Comparison of ENCODE assay signal across 22 mouse cellular contexts in genomic region chr5:37695773-37696172, GRCm38 (mm10). TPM values are rescaled to one million over a fixed set of nuclear protein-coding genes. Genes with fewer than 3 reads are reported as not detected.
DNase-seq lines count a peak whose midpoint lies in the region; ATAC-seq and TF ChIP-seq lines count a peak whose summit lies in the region.
"Had no signal": no experiment of that assay in that cellular context is flagged by ENCODE, and none has a peak within 500 bp of the region (broad histone marks: within the 10 kb centered on the region; RNA-seq: fewer than 3 reads in every experiment).

No protein-coding gene starts in this region.

- 19% methylated on average over 4 of the region's 4 CpGs for WGBS in forebrain, embryonic 11.5 days
- 31% methylated on average over 4 of the region's 4 CpGs for WGBS in forebrain, embryonic 10.5 days
- WGBS in forebrain, postnatal 0 days = 11% methylated on average over 4 of the region's 4 CpGs

- no peak overlapping the region; the same call in 1 of the 2 replicates for H3K27ac ChIP-seq in forebrain, embryonic 11.5 days (ENCODE audit: low read depth, low read length)
- H3K27ac ChIP-seq in forebrain, embryonic 10.5 days = no peak overlapping the region
- no peak overlapping the region for H3K27ac ChIP-seq in forebrain, postnatal 0 days (ENCODE audit: low read depth, low read length)
- H3K27ac ChIP-seq: heart, embryonic 10.5 days; hindbrain, embryonic 15.5 days; kidney, embryonic 15.5 days; liver, embryonic 14.5 days; lung, embryonic 15.5 days; stomach, postnatal 0 days had no signal

- no peak for TF ChIP-seq CTCF in forebrain, postnatal 0 days (IDR thresholded peaks at IDR 0.05; ENCODE audit: low read depth)

- peaks cover 4% of the 10 kb centered on the region; the same call in 1 of the 2 replicates for H3K4me1 ChIP-seq in forebrain, embryonic 11.5 days (replicated peaks; ENCODE audit: control insufficient read depth, insufficient read depth, low read length)
- H3K4me1 ChIP-seq in forebrain, embryonic 10.5 days = peaks cover 12% of the 10 kb centered on the region
- H3K4me1 ChIP-seq in forebrain, postnatal 0 days (ENCODE audit: insufficient read depth) = peaks cover 3% of the 10 kb centered on the region; the same call in 1 of the 2 replicates
- H3K4me1 ChIP-seq: heart, embryonic 10.5 days; hindbrain, embryonic 15.5 days; lung, embryonic 15.5 days had no signal

- DNase-seq in forebrain, embryonic 11.5 days (ENCODE audit: low spot score) = peak; percentile 44
- no peak for DNase-seq in forebrain, embryonic 10.5 days (ENCODE audit: extremely low spot score, low spot score)
- DNase-seq in ES-CJ7 (ENCODE audit: low read depth, low spot score) = peak; percentile 21
- DNase-seq in embryo, embryonic 11 days = peak; percentile 8
- DNase-seq in forebrain, postnatal 0 days = no peak
- DNase-seq in adrenal gland, postnatal 14 days = no peak
- no peak for DNase-seq in ovary, postnatal 14 days (ENCODE audit: low spot score)
- DNase-seq in cerebellum, adult 8-10 months = no peak
- DNase-seq: cerebellum, postnatal 10 days; gastrocnemius, postnatal 25 days; lung, postnatal 4 days; retina, postnatal 1 day; right cerebral cortex, postnatal 4 days had no signal

- H3K4me2 ChIP-seq in forebrain, embryonic 11.5 days (ENCODE audit: low read depth, low read length, severe bottlenecking) = 0 out of 2 replicates have a peak overlapping the region, but pooled peaks have one; percentile 18
- no peak overlapping the region for H3K4me2 ChIP-seq in forebrain, postnatal 0 days (ENCODE audit: low read depth)
- H3K4me2 ChIP-seq: hindbrain, embryonic 15.5 days; kidney, embryonic 15.5 days; lung, embryonic 15.5 days had no signal

- no peaks in the 10 kb centered on the region for H3K27me3 ChIP-seq in forebrain, embryonic 11.5 days (ENCODE audit: control insufficient read depth, insufficient read depth, low read length)
- H3K27me3 ChIP-seq in forebrain, embryonic 10.5 days (ENCODE audit: poor library complexity, severe bottlenecking) = peaks cover 4% of the 10 kb centered on the region; the same call in 1 of the 2 replicates
- no peaks in the 10 kb centered on the region for H3K27me3 ChIP-seq in forebrain, postnatal 0 days (ENCODE audit: insufficient read depth, low read length)
- H3K27me3 ChIP-seq: hindbrain, embryonic 15.5 days; kidney, embryonic 15.5 days; lung, embryonic 15.5 days had no signal

- no peak overlapping the region for H3K4me3 ChIP-seq in forebrain, embryonic 11.5 days (ENCODE audit: low read depth, low read length)
- no peak overlapping the region for H3K4me3 ChIP-seq in forebrain, embryonic 10.5 days
- no peak overlapping the region for H3K4me3 ChIP-seq in forebrain, postnatal 0 days (ENCODE audit: low read depth, low read length)
- H3K4me3 ChIP-seq: heart, embryonic 10.5 days; hindbrain, embryonic 15.5 days; kidney, embryonic 15.5 days; lung, embryonic 15.5 days had no signal

- ATAC-seq in forebrain, embryonic 11.5 days (replicated peaks; ENCODE audit: low FRiP score) = 0 out of 2 replicates have a peak, but pooled peaks have one; percentile 49
- peak; percentile 29; the same call in 1 of the 2 replicates for ATAC-seq in forebrain, postnatal 0 days
- ATAC-seq: intestine, postnatal 0 days had no signal

- no peaks in the 10 kb centered on the region for H3K36me3 ChIP-seq in forebrain, embryonic 11.5 days (ENCODE audit: control insufficient read depth, insufficient read depth, low read length)
- H3K36me3 ChIP-seq in forebrain, embryonic 10.5 days (replicated peaks) = no peaks in the 10 kb centered on the region
- no peaks in the 10 kb centered on the region for H3K36me3 ChIP-seq in forebrain, postnatal 0 days (ENCODE audit: insufficient read depth)
- H3K36me3 ChIP-seq: G1E; heart, embryonic 10.5 days; kidney, embryonic 15.5 days; lung, embryonic 15.5 days had no signal

- no peaks in the 10 kb centered on the region for H3K9me3 ChIP-seq in forebrain, embryonic 11.5 days (ENCODE audit: control insufficient read depth, low read length)
- H3K9me3 ChIP-seq in forebrain, embryonic 10.5 days = no peaks in the 10 kb centered on the region; the same call in 1 of the 2 replicates
- H3K9me3 ChIP-seq in forebrain, postnatal 0 days (ENCODE audit: low read length) = no peaks in the 10 kb centered on the region
- H3K9me3 ChIP-seq: heart, embryonic 10.5 days; hindbrain, embryonic 15.5 days; kidney, embryonic 15.5 days; lung, embryonic 15.5 days had no signal

- H3K9ac ChIP-seq in forebrain, embryonic 11.5 days (ENCODE audit: low read length) = no peak overlapping the region
- no peak overlapping the region for H3K9ac ChIP-seq in forebrain, postnatal 0 days
- H3K9ac ChIP-seq: hindbrain, embryonic 15.5 days; kidney, embryonic 15.5 days; liver, embryonic 14.5 days; lung, embryonic 15.5 days had no signal

RNA-seq across cellular contexts. Expression of gene Stk32b, which starts 21.2 kb away (rescaled TPM):
- polyA plus RNA-seq in forebrain, embryonic 11.5 days (2014; fragmentation: Nextera tagmentation; extraction: Ambion mirVana) = 2.4 and 4.3 TPM in 2 replicates
- polyA plus RNA-seq in forebrain, embryonic 10.5 days (2016; fragmentation: Nextera tagmentation; extraction: Ambion mirVana) = 0.39 and 0.63 TPM in 2 replicates
- 17.5 and 18.9 TPM in 2 replicates for total RNA-seq in forebrain, postnatal 0 days (2014; rRNA removed)
- 22.8 and 23.3 TPM in 2 replicates for polyA plus RNA-seq in forebrain, postnatal 0 days (2015; fragmentation: Nextera tagmentation; extraction: Ambion mirVana)
- total RNA-seq in adrenal gland, postnatal 14 days (2021) = 0.11 and 0.26 TPM in 2 replicates
- polyA plus RNA-seq: G1E; thymus, postnatal 0 days had no signal

RNA-seq across cellular contexts. Expression of gene Cytl1, which starts 39.5 kb away (rescaled TPM):
- polyA plus RNA-seq in forebrain, embryonic 11.5 days (2014; fragmentation: Nextera tagmentation; extraction: Ambion mirVana) = 0.67 and 0.75 TPM in 2 replicates
- polyA plus RNA-seq in forebrain, embryonic 10.5 days (2016; fragmentation: Nextera tagmentation; extraction: Ambion mirVana) = 0.70 and 0.98 TPM in 2 replicates
- total RNA-seq in forebrain, postnatal 0 days (2014; rRNA removed) = 0.38 TPM in 1 of 2 replicates, not detected in the other
- 0.22 and 0.59 TPM in 2 replicates for polyA plus RNA-seq in forebrain, postnatal 0 days (2015; fragmentation: Nextera tagmentation; extraction: Ambion mirVana)
- total RNA-seq in adrenal gland, postnatal 14 days (2021) = 2.1 and 3.6 TPM in 2 replicates
- total RNA-seq: G1E had no signal
- polyA plus RNA-seq: G1E; intestine, postnatal 0 days had no signal

Comparison
In these comparisons a context has a peak if more than half of its experiments do, and no peak if none do; other contexts are left out.
1. DNase-seq: peak in forebrain, embryonic 11.5 days (single experiment), ES-CJ7 (single experiment) and embryo, embryonic 11 days (single experiment); none in forebrain, embryonic 10.5 days (single experiment), forebrain, postnatal 0 days (single experiment), adrenal gland, postnatal 14 days (single experiment), ovary, postnatal 14 days (single experiment) and cerebellum, adult 8-10 months (single experiment).